Mouse (Mus musculus) intestine, embryonic 14.5 days (tissue): ENCODE results near the gene Olfr789. TPM values are rescaled to one million over a fixed set of nuclear protein-coding genes. Genes with fewer than 3 reads are reported as not detected.

Experiments used
- ATAC-seq: fragments of 200-750 bp; cut with Nextera tagmentation; replicated peaks from 2 replicates; pipeline ENCODE4 v1.8.0; 2017; ENCODE audit warnings: low read depth, moderate number of reproducible peaks, moderate TSS enrichment, moderate library complexity; ENCODE audit not compliant: low FRiP score, low TSS enrichment
- DNase-seq: peaks from one replicate; pipeline ENCODE4 v3.0.0-alpha.2; 2018; ENCODE audit warnings: low spot score
- H3K27ac ChIP-seq: fragments of 300-500 bp; sonication (generic); 2 replicates; pipeline ENCODE4 v1.5.1; 2014; ENCODE audit warnings: low read depth, mild to moderate bottlenecking, control low read depth
- H3K27me3 ChIP-seq: fragments of 300-500 bp; sonication (generic); replicated peaks from 2 replicates; pipeline ENCODE4 v1.6.1; 2014; ENCODE audit warnings: low read length, control low read depth; ENCODE audit not compliant: control insufficient read depth, insufficient read depth
- H3K36me3 ChIP-seq: fragments of 300-500 bp; sonication (generic); 2 replicates; pipeline ENCODE4 v1.6.1; 2014; ENCODE audit warnings: low read length, control low read depth; ENCODE audit not compliant: control insufficient read depth, insufficient read depth
- H3K4me1 ChIP-seq: fragments of 300-500 bp; sonication (generic); replicated peaks from 2 replicates; pipeline ENCODE4 v1.6.1; 2014; ENCODE audit warnings: low read length, control low read depth, mixed read lengths; ENCODE audit not compliant: control insufficient read depth, insufficient read depth
- H3K4me2 ChIP-seq: fragments of 300-500 bp; sonication (generic); 2 replicates; pipeline ENCODE4 v1.6.1; 2014; ENCODE audit warnings: low read length
- H3K4me3 ChIP-seq: fragments of 300-500 bp; sonication (generic); 2 replicates; pipeline ENCODE4 v1.5.1; 2014; ENCODE audit warnings: low read depth, low read length, control low read depth, mixed read lengths
- H3K9ac ChIP-seq: fragments of 300-500 bp; sonication (generic); 2 replicates; pipeline ENCODE4 v1.6.1; 2014; ENCODE audit warnings: mild to moderate bottlenecking, low read length
- H3K9me3 ChIP-seq: fragments of 300-500 bp; sonication (generic); 2 replicates; pipeline ENCODE4 v1.6.1; 2016; ENCODE audit warnings: low read length, control low read depth; ENCODE audit not compliant: control insufficient read depth
- WGBS: fragments of 180-500 bp; shearing (Covaris S2); extraction: QIAGEN DNeasy Blood & Tissue Kit; methylation state at CpG from one replicate; pipeline ENCODE4 v1.1.7; 2014; 5-methylcytosine and 5-hydroxymethylcytosine counted together
- polyA plus RNA-seq: library from polyadenylated mRNA; unstranded; fragments of >200 nt; fragmentation: Nextera tagmentation; extraction: Ambion mirVana; gene quantifications from 2 replicates; pipeline ENCODE4 v1.2.1, GENCODE M21; 2014

Olfr789 gene
- not detected in 2 replicates for polyA plus RNA-seq

DNA sequence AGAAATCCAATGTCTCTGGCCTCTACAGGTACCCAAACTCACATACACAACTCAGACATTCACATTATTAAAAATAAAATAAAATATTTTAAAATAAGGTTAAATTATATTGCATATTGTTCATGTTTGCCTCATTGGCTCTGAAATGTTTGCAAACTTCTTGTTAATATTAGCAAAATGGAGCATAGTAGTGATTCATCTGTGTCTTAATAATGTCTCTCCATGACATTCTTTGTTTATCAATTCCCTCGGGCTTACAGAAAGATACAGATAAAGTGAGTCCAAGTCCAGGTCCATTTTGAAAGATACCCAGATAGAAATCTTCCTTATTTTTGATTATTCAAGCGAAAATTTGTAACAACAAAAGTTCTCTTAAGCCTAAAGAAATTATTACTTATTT lies at the start of gene Olfr789:
Gene Olfr789, plus strand, starts transcription at position 301 of the 400 bp plus-strand sequence.
- H3K4me3 ChIP-seq, result no peak within 1 kb of the TSS
- DNase-seq, result no peak
- H3K9me3 ChIP-seq, result no peaks in the 10 kb centered on the region
- H3K9ac ChIP-seq, result no peak within 1 kb of the TSS
- 58% methylated on average over 2 of the region's 2 CpGs for WGBS
- no peaks in the 10 kb centered on the region for H3K36me3 ChIP-seq
- H3K4me2 ChIP-seq, result no peak within 1 kb of the TSS
- H3K27me3 ChIP-seq, result no peaks in the 10 kb centered on the region
- no peak for ATAC-seq
- H3K27ac ChIP-seq, result no peak within 1 kb of the TSS
- no peaks in the 10 kb centered on the region for H3K4me1 ChIP-seq

DNA sequence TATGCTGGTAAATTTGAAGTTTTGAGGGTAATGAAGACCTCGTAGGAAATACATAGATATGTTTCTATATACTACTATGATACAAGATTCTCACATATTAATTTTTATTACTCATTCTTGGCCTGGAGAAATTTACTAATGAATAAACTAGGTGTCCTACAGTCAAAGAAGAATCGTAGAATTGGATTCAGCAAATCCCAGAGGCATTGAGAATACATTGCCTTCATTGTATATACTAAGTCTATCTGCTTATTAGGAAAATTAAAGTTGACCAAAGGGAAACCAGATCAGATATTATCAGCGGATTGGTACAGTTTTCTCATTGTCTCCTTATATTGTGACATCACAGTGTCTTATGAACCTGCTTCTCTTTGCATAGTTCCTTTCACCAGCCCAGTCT lies 23.0 kb upstream of the Olfr789 start, which contains the start of gene Olfr787:
Gene Olfr787, plus strand, starts transcription at position 301 of the 400 bp plus-strand sequence.
- Histone ChIP-seq H3K9me3 (no peaks in the 10 kb centered on the region), H3K27ac (no peak within 1 kb of the TSS), H3K36me3 (no peaks in the 10 kb centered on the region), H3K9ac (no peak within 1 kb of the TSS), H3K27me3 (no peaks in the 10 kb centered on the region), H3K4me3 (no peak within 1 kb of the TSS), H3K4me2 (no peak within 1 kb of the TSS), H3K4me1 (no peaks in the 10 kb centered on the region)
- WGBS, result 81% methylated on average over 3 of the region's 3 CpGs
- DNase-seq (no peak), ATAC-seq (no peak)

DNA sequence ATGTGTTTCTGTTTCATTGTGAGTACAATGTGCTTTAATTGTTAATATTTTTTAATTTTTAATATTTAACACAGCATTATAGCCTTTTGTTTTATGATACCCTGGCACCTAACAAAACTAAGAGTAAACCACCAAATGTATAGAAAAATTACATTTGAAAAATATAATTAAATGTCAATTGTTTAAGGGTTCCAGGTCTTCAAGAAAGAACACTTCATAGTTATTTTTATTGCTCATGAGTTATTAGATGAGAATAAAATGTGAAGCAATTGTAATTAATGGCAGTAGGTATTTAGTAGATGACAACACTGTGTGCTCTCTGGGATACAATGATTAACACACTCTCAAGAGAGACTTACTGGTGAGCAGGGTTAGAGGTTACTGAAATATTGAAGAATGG lies 13.9 kb upstream of the Olfr789 start, which contains the start of gene Olfr788:
Gene Olfr788, plus strand, starts transcription at position 301 of the 400 bp plus-strand sequence.
- ATAC-seq (no peak), DNase-seq (no peak)
- no peaks in the 10 kb centered on the region for H3K27me3 ChIP-seq
- no peak within 1 kb of the TSS for H3K27ac ChIP-seq
- no peaks in the 10 kb centered on the region for H3K9me3 ChIP-seq
- H3K9ac ChIP-seq, result no peak within 1 kb of the TSS
- no peak within 1 kb of the TSS for H3K4me3 ChIP-seq
- H3K4me1 ChIP-seq, result no peaks in the 10 kb centered on the region
- no peaks in the 10 kb centered on the region for H3K36me3 ChIP-seq
- no peak within 1 kb of the TSS for H3K4me2 ChIP-seq

DNA sequence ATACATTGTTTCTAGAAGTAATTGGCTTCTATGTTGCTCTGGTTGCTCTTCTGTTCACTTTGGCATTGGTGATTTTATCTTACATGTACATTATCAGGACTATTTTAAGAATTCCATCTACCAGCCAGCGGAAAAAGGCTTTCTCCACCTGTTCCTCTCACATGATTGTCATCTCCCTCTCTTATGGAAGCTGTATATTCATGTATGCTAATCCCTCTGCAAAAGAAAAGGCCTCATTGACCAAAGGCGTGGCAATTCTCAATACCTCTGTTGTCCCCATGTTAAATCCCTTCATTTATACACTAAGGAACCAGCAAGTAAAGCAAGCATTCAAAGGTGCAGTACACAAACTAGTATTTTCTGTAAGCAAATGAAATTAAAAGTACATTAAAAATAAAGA lies 11.3 kb upstream of the Olfr789 start:
- Histone ChIP-seq H3K9me3 (no peaks in the 10 kb centered on the region), H3K4me1 (no peaks in the 10 kb centered on the region), H3K4me3 (no peak overlapping the region), H3K36me3 (no peaks in the 10 kb centered on the region), H3K27me3 (no peaks in the 10 kb centered on the region), H3K27ac (no peak overlapping the region), H3K4me2 (no peak overlapping the region), H3K9ac (no peak overlapping the region)
- 64% methylated on average over 2 of the region's 2 CpGs for WGBS
- ATAC-seq (no peak), DNase-seq (no peak)

DNA sequence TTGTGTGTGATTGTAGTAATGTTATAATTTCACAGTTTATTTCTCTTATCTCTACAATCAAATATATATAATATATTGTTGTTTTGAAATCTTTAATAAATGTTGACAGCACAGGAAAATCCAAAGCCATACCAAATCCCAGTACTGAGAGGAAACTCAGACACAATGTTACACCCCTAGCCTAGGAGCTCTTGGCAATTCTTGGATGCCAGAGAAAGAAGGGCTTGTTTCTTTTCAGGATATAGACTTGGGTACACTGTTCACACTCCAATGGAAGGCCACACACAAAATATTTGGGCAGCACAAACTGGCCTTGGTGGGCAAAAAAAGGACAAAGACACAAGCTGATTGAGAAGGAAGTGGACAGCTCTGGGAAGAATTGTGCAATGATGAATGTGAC lies 10.8 kb upstream of the Olfr789 start:
- DNase-seq (no peak), ATAC-seq (no peak)
- Histone ChIP-seq H3K4me1 (no peaks in the 10 kb centered on the region), H3K27ac (no peak overlapping the region), H3K4me2 (no peak overlapping the region), H3K4me3 (no peak overlapping the region), H3K9me3 (no peaks in the 10 kb centered on the region), H3K36me3 (no peaks in the 10 kb centered on the region), H3K27me3 (no peaks in the 10 kb centered on the region), H3K9ac (no peak overlapping the region)

DNA sequence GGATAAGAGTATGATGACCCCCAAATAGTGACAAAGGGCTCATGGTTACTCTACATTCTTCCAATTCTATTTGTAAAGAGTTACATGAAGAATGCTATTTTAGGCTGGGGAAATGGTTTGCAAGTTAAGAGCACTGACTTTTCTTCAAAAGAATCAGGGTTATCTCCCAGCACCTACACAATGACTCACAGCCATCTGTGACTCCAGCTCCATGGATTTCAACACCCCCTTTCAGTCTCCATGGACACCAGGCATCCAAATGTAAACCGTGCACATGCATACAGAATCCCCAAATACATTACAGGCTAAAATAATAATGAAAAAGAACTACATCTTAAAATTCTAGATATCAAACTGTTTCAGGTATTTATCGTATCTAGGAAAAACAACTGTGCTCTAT lies 5.5 kb downstream of the Olfr789 start:
- no peaks in the 10 kb centered on the region for H3K36me3 ChIP-seq
- no peak overlapping the region for H3K4me3 ChIP-seq
- H3K9me3 ChIP-seq, result no peaks in the 10 kb centered on the region
- ATAC-seq (no peak), DNase-seq (no peak)
- H3K9ac ChIP-seq, result no peak overlapping the region
- no peaks in the 10 kb centered on the region for H3K4me1 ChIP-seq
- no peaks in the 10 kb centered on the region for H3K27me3 ChIP-seq
- H3K27ac ChIP-seq, result no peak overlapping the region
- H3K4me2 ChIP-seq, result no peak overlapping the region
- WGBS, result 80% methylated on average over 2 of the region's 2 CpGs

DNA sequence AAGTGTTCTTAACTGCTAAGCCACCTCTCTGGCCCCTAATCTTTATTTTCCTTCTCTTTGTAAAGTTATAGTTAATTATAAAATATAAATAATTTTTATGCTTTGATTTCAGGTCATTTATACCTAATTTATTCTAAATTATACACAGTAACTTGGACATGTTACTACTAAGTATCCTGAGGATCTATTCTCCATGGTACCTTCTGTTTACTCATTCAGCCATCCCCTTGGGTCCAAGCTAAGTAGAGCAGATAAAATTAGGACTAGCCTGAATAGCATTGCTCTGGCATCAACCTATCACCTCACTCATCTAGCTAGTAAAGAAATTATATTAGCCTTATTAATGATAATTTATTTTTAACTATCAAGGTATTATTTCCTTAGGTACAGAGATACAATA lies 13.6 kb downstream of the Olfr789 start, which contains the start of gene Olfr790:
Gene Olfr790, plus strand, starts transcription at position 301 of the 400 bp plus-strand sequence.
- H3K4me2 ChIP-seq, result no peak within 1 kb of the TSS
- ATAC-seq, result no peak
- H3K9me3 ChIP-seq, result no peaks in the 10 kb centered on the region
- no peak within 1 kb of the TSS for H3K27ac ChIP-seq
- no peaks in the 10 kb centered on the region for H3K4me1 ChIP-seq
- H3K27me3 ChIP-seq, result no peaks in the 10 kb centered on the region
- H3K36me3 ChIP-seq, result no peaks in the 10 kb centered on the region
- H3K4me3 ChIP-seq, result no peak within 1 kb of the TSS
- no peak within 1 kb of the TSS for H3K9ac ChIP-seq
- no peak for DNase-seq

DNA sequence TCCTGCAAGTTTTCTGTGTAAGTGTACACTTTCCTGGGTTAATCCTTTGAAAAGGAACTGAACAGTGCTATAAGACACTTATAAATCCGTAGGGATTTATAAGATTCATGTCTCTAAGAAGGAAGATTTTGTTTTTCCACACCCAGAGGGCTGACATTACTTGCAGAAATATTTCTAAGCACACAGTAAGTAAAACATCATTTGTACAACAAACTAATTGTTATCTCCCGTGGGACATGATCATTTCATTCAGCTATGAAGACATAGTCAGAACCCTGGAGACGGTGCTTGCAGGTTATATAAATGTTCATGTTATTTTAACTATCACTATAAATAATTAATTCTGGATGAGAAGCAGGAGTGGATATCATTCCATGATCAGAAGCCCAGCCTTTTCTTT lies 36.9 kb downstream of the Olfr789 start, which contains the start of gene Olfr791:
Gene Olfr791, plus strand, starts transcription at position 301 of the 400 bp plus-strand sequence.
- no peaks in the 10 kb centered on the region for H3K36me3 ChIP-seq
- no peak within 1 kb of the TSS for H3K9ac ChIP-seq
- ATAC-seq (no peak), DNase-seq (no peak)
- H3K27me3 ChIP-seq, result no peaks in the 10 kb centered on the region
- no peaks in the 10 kb centered on the region for H3K4me1 ChIP-seq
- no peak within 1 kb of the TSS for H3K4me3 ChIP-seq
- no peaks in the 10 kb centered on the region for H3K9me3 ChIP-seq
- H3K27ac ChIP-seq, result no peak within 1 kb of the TSS
- H3K4me2 ChIP-seq, result no peak within 1 kb of the TSS
- WGBS, result 70% methylated on average over 3 of the region's 3 CpGs

DNA sequence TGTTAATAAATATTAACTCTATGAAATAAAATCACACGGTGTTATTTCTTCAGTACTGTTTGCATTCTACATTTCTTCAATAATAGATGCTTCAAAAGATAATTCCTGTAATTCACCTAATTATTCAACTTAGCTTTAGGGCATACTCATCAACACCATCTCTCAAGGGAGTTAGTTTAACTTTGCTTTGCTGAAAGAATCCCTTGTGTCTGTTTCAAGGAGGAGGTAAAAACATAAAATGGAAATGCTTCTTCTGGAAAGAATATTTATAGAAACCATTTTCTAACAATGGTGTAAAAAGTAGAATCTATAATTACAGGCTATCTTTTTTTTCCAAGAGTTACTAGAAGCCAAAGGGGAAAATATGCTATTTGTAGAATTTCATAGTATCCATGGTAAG lies 54.3 kb downstream of the Olfr789 start, which contains the start of gene Olfr792:
Gene Olfr792, plus strand, starts transcription at position 301 of the 400 bp plus-strand sequence.
- no peaks in the 10 kb centered on the region for H3K36me3 ChIP-seq
- H3K9me3 ChIP-seq, result no peaks in the 10 kb centered on the region
- WGBS, result 85% methylated on average over 1 of the region's 1 CpGs
- no peak for ATAC-seq
- H3K4me3 ChIP-seq, result no peak within 1 kb of the TSS
- H3K4me2 ChIP-seq, result no peak within 1 kb of the TSS
- no peaks in the 10 kb centered on the region for H3K4me1 ChIP-seq
- no peak within 1 kb of the TSS for H3K27ac ChIP-seq
- no peaks in the 10 kb centered on the region for H3K27me3 ChIP-seq
- no peak within 1 kb of the TSS for H3K9ac ChIP-seq
- no peak for DNase-seq
